Mouse (Mus musculus) forebrain, embryonic 15.5 days (tissue): ENCODE measurements at regions not wholly inside any gene's neighbourhood (a gene's known extent, or its start where the extent isn't known, plus 50 kb on each side); places are given as distances from the start of the nearest gene placed in this dataset.

ENCODE experiments used
- ATAC-seq: fragments of 200-750 bp; cut with Nextera tagmentation; replicated peaks from 2 replicates; pipeline ENCODE4 v1.8.0; 2017; ENCODE audit warnings: mild to moderate bottlenecking, moderate TSS enrichment, moderate library complexity
- H3K27ac ChIP-seq: fragments of 300-500 bp; sonication (generic); replicated peaks from 2 replicates; pipeline ENCODE4 v1.5.1; 2015; ENCODE audit warnings: mild to moderate bottlenecking, inconsistent platforms
- H3K27me3 ChIP-seq: fragments of 300-500 bp; sonication (generic); 2 replicates; pipeline ENCODE4 v1.6.1; 2015; ENCODE audit warnings: inconsistent platforms
- H3K36me3 ChIP-seq: fragments of 300-500 bp; sonication (generic); 2 replicates; pipeline ENCODE4 v1.6.1; 2015; ENCODE audit warnings: mild to moderate bottlenecking, inconsistent platforms
- H3K4me1 ChIP-seq: fragments of 300-500 bp; sonication (generic); 2 replicates; pipeline ENCODE4 v1.6.1; 2015; ENCODE audit warnings: inconsistent platforms
- H3K4me2 ChIP-seq: fragments of 300-500 bp; sonication (generic); replicated peaks from 2 replicates; pipeline ENCODE4 v1.6.1; 2015; ENCODE audit warnings: mild to moderate bottlenecking, inconsistent platforms
- H3K4me3 ChIP-seq: fragments of 300-500 bp; sonication (generic); 2 replicates; pipeline ENCODE4 v1.5.1; 2015; ENCODE audit warnings: mild to moderate bottlenecking, inconsistent platforms
- H3K9ac ChIP-seq: fragments of 300-500 bp; sonication (generic); replicated peaks from 2 replicates; pipeline ENCODE4 v1.6.1; 2015; ENCODE audit warnings: mild to moderate bottlenecking, inconsistent platforms
- H3K9me3 ChIP-seq: fragments of 300-500 bp; sonication (generic); 2 replicates; pipeline ENCODE4 v1.6.1; 2016; ENCODE audit warnings: inconsistent platforms
- WGBS: fragments of 180-500 bp; shearing (Covaris S2); methylation state at CpG from one replicate; pipeline ENCODE4 v1.1.7; 2015; ENCODE audit warnings: mixed read lengths; 5-methylcytosine and 5-hydroxymethylcytosine counted together

GRCm38 (mm10) chr10:121150668-121151067 lies 116.9 kb downstream of the Wif1 start:
- Histone ChIP-seq H3K4me1 (no peaks in the 10 kb centered on the region), H3K9ac (no peak overlapping the region), H3K27ac (no peak overlapping the region), H3K9me3 (no peaks in the 10 kb centered on the region), H3K27me3 (no peaks in the 10 kb centered on the region), H3K4me2 (no peak overlapping the region), H3K4me3 (no peak overlapping the region), H3K36me3 (no peaks in the 10 kb centered on the region)
- 76% methylated on average over 9 of the region's 9 CpGs for WGBS
- no peak for ATAC-seq

- Histone ChIP-seq H3K4me3 (no peak overlapping the region), H3K9ac (no peak overlapping the region), H3K27ac (no peak overlapping the region), H3K9me3 (no peaks in the 10 kb centered on the region), H3K4me1 (no peaks in the 10 kb centered on the region), H3K4me2 (no peak overlapping the region), H3K27me3 (no peaks in the 10 kb centered on the region), H3K36me3 (no peaks in the 10 kb centered on the region)
- no peak for ATAC-seq
- WGBS, result 76% methylated on average over 4 of the region's 4 CpGs
These were observed 119.9 kb downstream of the Wif1 start for GRCm38 (mm10) chr10:121153625-121154024.

GRCm38 (mm10) chr10:121160499-121160898 lies 126.7 kb downstream of the Wif1 start:
- no peak for ATAC-seq
- 19% methylated on average over 7 of the region's 7 CpGs for WGBS
- Histone ChIP-seq H3K4me1 (peaks cover 13% of the 10 kb centered on the region), H3K9me3 (no peaks in the 10 kb centered on the region), H3K4me3 (no peak overlapping the region), H3K36me3 (no peaks in the 10 kb centered on the region), H3K9ac (no peak overlapping the region), H3K4me2 (no peak overlapping the region), H3K27ac (no peak overlapping the region), H3K27me3 (no peaks in the 10 kb centered on the region)

GRCm38 (mm10) chr10:121161201-121161600 lies 127.4 kb downstream of the Wif1 start:
- Histone ChIP-seq H3K9ac (no peak overlapping the region), H3K36me3 (no peaks in the 10 kb centered on the region), H3K4me3 (no peak overlapping the region), H3K4me2 (no peak overlapping the region), H3K27me3 (no peaks in the 10 kb centered on the region), H3K9me3 (no peaks in the 10 kb centered on the region), H3K27ac (no peak overlapping the region), H3K4me1 (peaks cover 13% of the 10 kb centered on the region)
- ATAC-seq, result no peak
- WGBS, result 54% methylated on average over 11 of the region's 11 CpGs

GRCm38 (mm10) chr10:121174022-121174421 lies 140.3 kb downstream of the Wif1 start:
- no peak overlapping the region for H3K4me2 ChIP-seq
- H3K9ac ChIP-seq, result no peak overlapping the region
- no peaks in the 10 kb centered on the region for H3K4me1 ChIP-seq
- H3K4me3 ChIP-seq, result no peak overlapping the region
- H3K27ac ChIP-seq, result no peak overlapping the region
- no peak for ATAC-seq
- WGBS, result 96% methylated on average over 9 of the region's 9 CpGs
- H3K27me3 ChIP-seq, result no peaks in the 10 kb centered on the region
- no peaks in the 10 kb centered on the region for H3K9me3 ChIP-seq
- no peaks in the 10 kb centered on the region for H3K36me3 ChIP-seq

GRCm38 (mm10) chr10:121189139-121189538 lies 155.4 kb downstream of the Wif1 start:
- Histone ChIP-seq H3K27ac (no peak overlapping the region), H3K27me3 (no peaks in the 10 kb centered on the region), H3K4me1 (no peaks in the 10 kb centered on the region), H3K4me2 (no peak overlapping the region), H3K9me3 (no peaks in the 10 kb centered on the region), H3K9ac (no peak overlapping the region), H3K36me3 (no peaks in the 10 kb centered on the region), H3K4me3 (no peak overlapping the region)
- ATAC-seq, result no peak
- WGBS, result 97% methylated on average over 7 of the region's 7 CpGs

GRCm38 (mm10) chr10:121199236-121199635 lies 151.8 kb downstream of the Tbc1d30 start:
- Histone ChIP-seq H3K27me3 (peaks cover 59% of the 10 kb centered on the region), H3K4me1 (no peaks in the 10 kb centered on the region), H3K36me3 (no peaks in the 10 kb centered on the region), H3K4me2 (no peak overlapping the region), H3K9ac (no peak overlapping the region), H3K9me3 (no peaks in the 10 kb centered on the region), H3K27ac (no peak overlapping the region), H3K4me3 (no peak overlapping the region)
- WGBS, result 80% methylated on average over 2 of the region's 2 CpGs
- no peak for ATAC-seq

- Histone ChIP-seq H3K4me1 (peaks cover 11% of the 10 kb centered on the region), H3K9me3 (no peaks in the 10 kb centered on the region), H3K27ac (no peak overlapping the region), H3K9ac (no peak overlapping the region), H3K4me2 (no peak overlapping the region), H3K27me3 (peaks cover 69% of the 10 kb centered on the region), H3K4me3 (no peak overlapping the region), H3K36me3 (no peaks in the 10 kb centered on the region)
- 91% methylated on average over 7 of the region's 7 CpGs for WGBS
- ATAC-seq, result no peak
These were observed 148.5 kb downstream of the Tbc1d30 start for GRCm38 (mm10) chr10:121202531-121202930.

GRCm38 (mm10) chr10:121205551-121205950 lies 145.5 kb downstream of the Tbc1d30 start:
- no peaks in the 10 kb centered on the region for H3K9me3 ChIP-seq
- H3K36me3 ChIP-seq, result no peaks in the 10 kb centered on the region
- H3K9ac ChIP-seq, result no peak overlapping the region
- H3K4me2 ChIP-seq, result peak overlapping the region; percentile 19; the same call in 1 of the 2 replicates
- no peak overlapping the region for H3K4me3 ChIP-seq
- H3K27ac ChIP-seq, result no peak overlapping the region
- 65% methylated on average over 11 of the region's 11 CpGs for WGBS
- H3K4me1 ChIP-seq, result peaks cover 11% of the 10 kb centered on the region
- ATAC-seq, result 0 out of 2 replicates have a peak, but pooled peaks have one; percentile 3
- peaks cover 49% of the 10 kb centered on the region for H3K27me3 ChIP-seq

- Histone ChIP-seq H3K36me3 (no peaks in the 10 kb centered on the region), H3K27ac (peak overlapping the region; percentile 55), H3K9me3 (no peaks in the 10 kb centered on the region), H3K4me3 (no peak overlapping the region), H3K27me3 (peaks cover 46% of the 10 kb centered on the region), H3K4me2 (peak overlapping the region; percentile 19; the same call in 1 of the 2 replicates), H3K4me1 (peaks cover 11% of the 10 kb centered on the region), H3K9ac (no peak overlapping the region; the same call in 1 of the 2 replicates)
- ATAC-seq, result peak; percentile 95
- WGBS, result 2% methylated on average over 15 of the region's 15 CpGs
These were observed 144.9 kb downstream of the Tbc1d30 start for GRCm38 (mm10) chr10:121206002-121206742.

- Histone ChIP-seq H3K4me3 (no peak overlapping the region), H3K36me3 (no peaks in the 10 kb centered on the region), H3K27me3 (peaks cover 41% of the 10 kb centered on the region), H3K4me2 (no peak overlapping the region), H3K27ac (no peak overlapping the region; the same call in 1 of the 2 replicates), H3K9me3 (no peaks in the 10 kb centered on the region), H3K4me1 (peaks cover 11% of the 10 kb centered on the region), H3K9ac (no peak overlapping the region)
- peak; percentile 45 for ATAC-seq
- WGBS, result 28% methylated on average over 3 of the region's 3 CpGs
These were observed 144.4 kb downstream of the Tbc1d30 start for GRCm38 (mm10) chr10:121206743-121207039.
